Mouse (Mus musculus) liver, embryonic 14.5 days (tissue): ENCODE measurements around the gene Coro2a. TPM values are rescaled to one million over a fixed set of nuclear protein-coding genes. Genes with fewer than 3 reads are reported as not detected.

ENCODE experiments used
- ATAC-seq: fragments of 200-750 bp; cut with Nextera tagmentation; 2 replicates; pipeline ENCODE4 v1.8.0; 2017; ENCODE audit warnings: moderate number of reproducible peaks, mild to moderate bottlenecking, moderate library complexity; ENCODE audit not compliant: insufficient read depth
- DNase-seq, 3 experiments: peaks; one replicate each; pipeline ENCODE4 v3.0.0-alpha.2; 2012 to 2013; ENCODE audit warnings: low read depth in 3 of 3, low spot score in 3 of 3
- H3K27ac ChIP-seq: fragments of 300-500 bp; sonication (generic); 2 replicates; pipeline ENCODE4 v1.5.1; 2014; ENCODE audit warnings: moderate library complexity, mild to moderate bottlenecking, control low read depth, inconsistent platforms
- H3K27me3 ChIP-seq: fragments of 300-500 bp; sonication (generic); 2 replicates; pipeline ENCODE4 v1.6.1; 2014; ENCODE audit warnings: mild to moderate bottlenecking, low read length, moderate library complexity; ENCODE audit not compliant: control insufficient read depth, insufficient read depth
- H3K36me3 ChIP-seq: fragments of 300-500 bp; sonication (generic); replicated peaks from 2 replicates; pipeline ENCODE4 v1.6.1; 2014; ENCODE audit warnings: low read depth; ENCODE audit not compliant: control insufficient read depth, insufficient read depth
- H3K4me1 ChIP-seq, 2 experiments: fragments of 200-500 bp in 1 of 2; fragments of 300-500 bp in 1 of 2; sonication (generic) in 1 of 2; replicated peaks; 2 replicates each; pipeline ENCODE4 v1.6.1; 2012 to 2014; ENCODE audit warnings: antibody characterized with exemption in 1 of 2, inconsistent platforms in 1 of 2, low read length in 1 of 2; ENCODE audit not compliant: control insufficient read depth in 2 of 2, insufficient read depth in 2 of 2
- H3K4me2 ChIP-seq: fragments of 300-500 bp; sonication (generic); 2 replicates; pipeline ENCODE4 v1.6.1; 2014; ENCODE audit warnings: low read depth, mild to moderate bottlenecking, control low read depth, moderate library complexity
- H3K4me3 ChIP-seq, 2 experiments: fragments of 200-500 bp in 1 of 2; fragments of 300-500 bp in 1 of 2; sonication (generic) in 1 of 2; 2 replicates each; pipeline ENCODE4 v1.5.1; 2012 to 2014; ENCODE audit warnings: low read depth in 2 of 2, low read length in 2 of 2, mild to moderate bottlenecking in 2 of 2, control low read depth in 1 of 2, inconsistent platforms in 1 of 2, moderate library complexity in 1 of 2; ENCODE audit not compliant: insufficient read depth in 1 of 2
- H3K9ac ChIP-seq: fragments of 300-500 bp; sonication (generic); replicated peaks from 2 replicates; pipeline ENCODE4 v1.6.1; 2014; ENCODE audit warnings: mild to moderate bottlenecking, control low read depth, moderate library complexity
- H3K9me3 ChIP-seq: fragments of 300-500 bp; sonication (generic); 2 replicates; pipeline ENCODE4 v1.6.1; 2016; ENCODE audit warnings: low read length, mixed read lengths; ENCODE audit not compliant: control insufficient read depth
- CTCF ChIP-seq: IDR thresholded peaks from 2 replicates; pipeline ENCODE4 v1.5.1; 2016; ENCODE audit warnings: antibody characterized with exemption, low read depth, control low read depth
- EP300 ChIP-seq: IDR thresholded peaks from 2 replicates; pipeline ENCODE4 v1.6.1; 2016; ENCODE audit warnings: antibody characterized with exemption, low read depth
- WGBS: fragments of 180-500 bp; shearing (Covaris S2); extraction: QIAGEN DNeasy Blood & Tissue Kit; methylation state at CpG from one replicate; pipeline ENCODE4 v1.1.7; 2014; ENCODE audit not compliant: insufficient replicate concordance; 5-methylcytosine and 5-hydroxymethylcytosine counted together
- polyA plus RNA-seq, 2 experiments: library from polyadenylated mRNA; depleted of rRNA in 1 of 2; stranded (reverse) in 1 of 2; unstranded in 1 of 2; fragments of >200 nt; fragmentation: Nextera tagmentation in 1 of 2; extraction: Ambion mirVana in 1 of 2; gene quantifications; 2 replicates each; pipeline versions ENCODE4 v1.2.1 to v1.2.3; 2012 to 2014

Coro2a gene
- polyA plus RNA-seq, 2 experiments: 2.6 to 2.7 TPM

DNA sequence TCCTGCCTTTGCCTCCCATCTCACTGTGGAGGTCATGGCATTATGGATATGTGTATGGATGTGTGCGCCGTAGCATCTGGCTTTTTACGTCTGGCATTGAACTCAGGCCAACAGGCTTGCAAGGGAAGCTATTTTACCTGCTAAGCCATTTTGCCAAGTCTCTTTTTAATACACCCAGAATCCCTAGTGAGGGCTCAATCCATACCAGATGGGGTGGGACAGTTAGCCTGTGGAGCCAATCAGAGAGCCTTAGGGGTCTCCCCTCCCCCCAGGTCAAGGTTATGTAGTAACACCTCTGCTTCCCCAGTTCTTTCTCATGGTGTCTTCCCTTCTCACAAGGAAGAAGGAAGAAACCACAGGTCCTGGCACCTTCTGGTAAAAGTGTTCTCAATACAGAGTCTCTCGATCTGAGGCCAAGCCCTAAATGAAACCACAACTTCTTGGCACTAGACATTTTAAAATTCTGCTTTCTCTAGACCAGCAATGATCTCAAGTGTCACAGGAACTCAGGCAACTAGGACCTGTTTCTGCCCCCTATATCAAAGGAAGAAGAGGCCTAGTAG is 36.5 kb downstream of the Coro2a start:
- no peak for DNase-seq
- no peaks in the 10 kb centered on the region for H3K27me3 ChIP-seq
- TF ChIP-seq EP300 (no peak), CTCF (no peak)
- no peaks in the 10 kb centered on the region for H3K36me3 ChIP-seq
- WGBS: 69% methylated on average over 4 of the region's 4 CpGs
- H3K9ac ChIP-seq: no peak overlapping the region
- H3K9me3 ChIP-seq: no peaks in the 10 kb centered on the region
- H3K4me1 ChIP-seq: peaks cover 0 to 20% of the 10 kb centered on the region in 2 experiments; a peak in 2 of 4 replicates
- no peak overlapping the region for H3K4me3 ChIP-seq
- ATAC-seq: no peak
- no peak overlapping the region for H3K4me2 ChIP-seq
- no peak overlapping the region for H3K27ac ChIP-seq

DNA sequence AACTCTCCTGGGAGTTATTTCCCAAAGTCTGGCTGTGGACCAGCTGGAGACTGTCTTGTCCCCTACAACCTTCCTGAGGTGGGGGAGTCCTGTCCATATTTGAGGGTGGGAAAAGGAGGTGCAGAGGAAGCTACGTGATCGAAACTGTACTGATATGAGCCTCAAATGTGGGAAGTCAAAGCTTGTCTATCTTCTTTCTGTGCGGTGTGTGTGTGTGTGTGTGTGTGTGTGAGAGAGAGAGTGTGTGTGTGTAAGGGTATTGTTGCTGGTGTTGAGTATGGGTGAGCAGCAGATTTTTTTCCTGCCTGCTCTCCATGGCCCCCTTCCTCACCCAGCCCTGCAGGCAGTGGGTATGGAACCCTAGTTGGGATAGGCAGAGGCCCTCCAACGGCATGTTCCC is 37.8 kb downstream of the Coro2a start:
- Histone ChIP-seq H3K4me3 (no peak overlapping the region), H3K36me3 (no peaks in the 10 kb centered on the region), H3K4me2 (peak overlapping the region; percentile 28; the same call in 1 of the 2 replicates), H3K9me3 (no peaks in the 10 kb centered on the region), H3K27me3 (no peaks in the 10 kb centered on the region), H3K9ac (no peak overlapping the region), H3K27ac (no peak overlapping the region), H3K4me1 (peaks cover under 1 to 21% of the 10 kb centered on the region in 2 experiments; a peak in 2 of 4 replicates)
- no peak for ATAC-seq
- TF ChIP-seq EP300: no peak
- no peak for TF ChIP-seq CTCF
- no peak for DNase-seq
- WGBS: 27% methylated on average over 4 of the region's 4 CpGs

DNA sequence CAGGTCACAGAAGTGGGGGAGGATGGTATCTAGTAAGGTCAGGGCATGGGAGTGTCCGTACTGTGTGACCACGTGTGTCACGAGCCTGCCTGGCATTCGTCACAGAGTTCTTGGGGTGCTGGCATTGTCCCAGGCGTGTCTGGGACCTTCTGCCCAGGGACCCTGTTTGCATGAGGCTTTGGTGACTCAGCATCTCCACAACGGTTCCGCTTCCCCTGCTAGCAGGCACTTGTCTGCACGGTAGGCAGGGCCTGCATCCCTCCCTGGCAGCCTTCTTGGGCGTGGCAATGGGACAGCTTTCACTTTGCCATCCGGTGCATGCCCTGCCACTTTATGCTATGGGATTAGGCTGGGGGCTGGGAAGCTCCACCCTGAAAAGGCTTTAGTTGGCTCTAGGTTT is 38.2 kb downstream of the Coro2a start:
- no peak for TF ChIP-seq EP300
- no peak for TF ChIP-seq CTCF
- Histone ChIP-seq H3K27me3 (no peaks in the 10 kb centered on the region), H3K4me1 (peaks cover 3 to 25% of the 10 kb centered on the region in 2 experiments; a peak in 2 of 4 replicates), H3K36me3 (no peaks in the 10 kb centered on the region), H3K9me3 (no peaks in the 10 kb centered on the region), H3K9ac (no peak overlapping the region), H3K4me2 (peak overlapping the region; percentile 28; the same call in 1 of the 2 replicates), H3K27ac (no peak overlapping the region), H3K4me3 (no peak overlapping the region)
- DNase-seq (peak in 2 of 3 experiments; percentile 39 to 42), ATAC-seq (peak; percentile 67; the same call in 1 of the 2 replicates)
- WGBS: 10% methylated on average over 10 of the region's 10 CpGs

DNA sequence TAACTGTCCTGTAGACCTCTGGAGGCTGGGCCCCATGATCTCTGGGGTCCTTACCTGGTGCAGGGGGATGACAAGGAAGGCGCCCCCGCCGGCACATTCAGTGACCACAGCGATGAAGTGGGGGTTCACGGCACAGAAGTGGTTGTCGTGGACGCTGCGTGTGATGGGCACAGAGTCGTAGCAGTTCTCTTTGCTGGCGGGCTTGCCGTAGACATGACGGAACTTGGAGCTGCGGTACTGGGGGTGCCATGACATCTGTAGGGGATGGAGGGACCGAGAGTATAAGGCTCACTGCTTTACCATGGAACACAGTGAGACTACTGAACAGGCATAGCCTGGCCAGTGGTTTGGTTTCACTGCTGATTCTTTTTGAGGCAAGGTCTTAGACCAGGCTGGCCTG is 39.2 kb downstream of the Coro2a start:
- Histone ChIP-seq H3K4me1 (peaks cover 3 to 32% of the 10 kb centered on the region in 2 experiments; a peak in 2 of 4 replicates), H3K27me3 (no peaks in the 10 kb centered on the region), H3K9me3 (no peaks in the 10 kb centered on the region), H3K36me3 (no peaks in the 10 kb centered on the region), H3K9ac (no peak overlapping the region), H3K4me3 (no peak overlapping the region), H3K4me2 (no peak overlapping the region), H3K27ac (no peak overlapping the region)
- 84% methylated on average over 14 of the region's 14 CpGs for WGBS
- no peak for TF ChIP-seq EP300
- no peak for TF ChIP-seq CTCF
- DNase-seq: no peak
- no peak for ATAC-seq

DNA sequence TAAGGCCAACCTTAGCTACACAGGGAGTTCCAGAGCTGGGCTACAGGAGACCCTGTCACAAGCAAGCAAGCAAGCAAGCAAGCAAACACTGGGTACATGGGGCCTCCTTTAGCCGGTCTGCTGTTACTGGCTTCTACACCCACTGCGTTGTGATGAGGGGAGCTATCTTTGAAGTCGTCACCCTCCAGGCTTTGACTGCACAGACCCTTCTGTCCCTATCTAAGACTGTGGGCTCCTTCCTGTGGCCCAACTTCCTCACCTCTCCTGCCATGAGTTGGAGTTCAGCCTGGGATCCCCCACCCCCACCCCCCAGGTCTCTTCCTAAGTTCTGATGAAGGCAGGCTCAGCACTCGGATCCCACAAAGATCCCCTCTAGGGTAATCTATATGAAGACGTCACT is 40.0 kb downstream of the Coro2a start:
- 14% methylated on average over 5 of the region's 5 CpGs for WGBS

More for the DNA sequence above, 40.0 kb downstream of the Coro2a start:
- ATAC-seq (no peak), DNase-seq (no peak)
- TF ChIP-seq EP300 (no peak), CTCF (no peak)
- no peak overlapping the region for H3K27ac ChIP-seq
- H3K9me3 ChIP-seq: no peaks in the 10 kb centered on the region
- H3K36me3 ChIP-seq: no peaks in the 10 kb centered on the region
- no peak overlapping the region for H3K4me3 ChIP-seq
- H3K4me1 ChIP-seq: peaks cover 3 to 34% of the 10 kb centered on the region in 2 experiments; a peak in 2 of 4 replicates
- no peak overlapping the region for H3K9ac ChIP-seq
- no peaks in the 10 kb centered on the region for H3K27me3 ChIP-seq
- H3K4me2 ChIP-seq: no peak overlapping the region
